Mouse (Mus musculus) Muller cell, postnatal 12 days (primary cell): Measurements from ENCODE around the gene Chchd10.

Experiments used
- DNase-seq: peaks from one replicate; pipeline ENCODE4 v3.0.0-alpha.2; 2015; ENCODE audit errors: inconsistent ontology term

Chchd10 gene

GRCm38 (mm10) chr10:75949053-75950045, 16.4 kb downstream of the Chchd10 start:
- no peak for DNase-seq

GRCm38 (mm10) chr10:75950791-75951210, 17.9 kb downstream of the Chchd10 start:
- DNase-seq, result peak; percentile 20

- DNase-seq, result peak; percentile 60
These were observed 18.6 kb downstream of the Chchd10 start for GRCm38 (mm10) chr10:75951424-75952050.

GRCm38 (mm10) chr10:75954381-75954811, 21.5 kb downstream of the Chchd10 start, which contains the start of gene Gm5134:
Gm5134 (plus strand) TSS chr10:75954514.
- DNase-seq, result no peak

GRCm38 (mm10) chr10:75973846-75974245, 40.9 kb downstream of the Chchd10 start:
- no peak for DNase-seq

- no peak for DNase-seq
These were observed 42.3 kb downstream of the Chchd10 start for GRCm38 (mm10) chr10:75975216-75975615.

- DNase-seq, result peak; percentile 2
These were observed 45.3 kb downstream of the Chchd10 start for GRCm38 (mm10) chr10:75978119-75978834.

GRCm38 (mm10) chr10:75978835-75979157, 45.9 kb downstream of the Chchd10 start:
- peak; percentile 32 for DNase-seq

GRCm38 (mm10) chr10:75979432-75979831, 46.5 kb downstream of the Chchd10 start:
- DNase-seq, result no peak
